ENCODE assay signal across 26 mouse cellular contexts in genomic region chr6:13137255-13137654, GRCm38 (mm10).
"Had no signal": no experiment of that assay in that cellular context is flagged by ENCODE, and none has a peak within 500 bp of the region (broad histone marks: within the 10 kb centered on the region; RNA-seq: fewer than 3 reads in every experiment).

No protein-coding gene starts in this region.

- ATAC-seq: forebrain, embryonic 13.5 days; forebrain, embryonic 14.5 days; forebrain, embryonic 16.5 days; forebrain, postnatal 0 days had no signal

- H3K4me1 ChIP-seq: embryonic facial prominence, embryonic 10.5 days; embryonic facial prominence, embryonic 12.5 days; embryonic facial prominence, embryonic 13.5 days; embryonic facial prominence, embryonic 15.5 days; forebrain, embryonic 12.5 days; forebrain, embryonic 13.5 days; heart, embryonic 10.5 days had no signal

- H3K4me2 ChIP-seq: embryonic facial prominence, embryonic 12.5 days; embryonic facial prominence, embryonic 13.5 days; embryonic facial prominence, embryonic 15.5 days; forebrain, embryonic 12.5 days; forebrain, embryonic 13.5 days had no signal

- H3K9ac ChIP-seq: embryonic facial prominence, embryonic 12.5 days; embryonic facial prominence, embryonic 13.5 days; embryonic facial prominence, embryonic 15.5 days; forebrain, embryonic 12.5 days; forebrain, embryonic 13.5 days; forebrain, postnatal 0 days had no signal

- H3K9me3 ChIP-seq: embryonic facial prominence, embryonic 10.5 days; embryonic facial prominence, embryonic 12.5 days; embryonic facial prominence, embryonic 13.5 days; embryonic facial prominence, embryonic 15.5 days; forebrain, embryonic 12.5 days; forebrain, embryonic 13.5 days; heart, embryonic 10.5 days had no signal

- DNase-seq: cerebellum, adult 9-10 months; cerebellum, adult 9-11 months; cerebellum, postnatal 10 days; cerebellum, postnatal 14 days; cerebellum, postnatal 25 days; cerebellum, postnatal 36 days; embryo, embryonic 11 days; forebrain, postnatal 0 days; gastrocnemius, adult 2 months; gastrocnemius, postnatal 10 days; gastrocnemius, postnatal 14 days; gastrocnemius, postnatal 25 days; gastrocnemius, postnatal 36 days; heart, adult 11 months; heart, adult 18-20 months; heart, adult 2 months had no signal

- H3K27me3 ChIP-seq: embryonic facial prominence, embryonic 12.5 days; embryonic facial prominence, embryonic 13.5 days; embryonic facial prominence, embryonic 15.5 days; forebrain, embryonic 12.5 days; forebrain, embryonic 13.5 days had no signal

- H3K4me3 ChIP-seq: embryonic facial prominence, embryonic 10.5 days; embryonic facial prominence, embryonic 12.5 days; embryonic facial prominence, embryonic 13.5 days; embryonic facial prominence, embryonic 15.5 days; erythroblast, embryonic 14.5 days; forebrain, embryonic 12.5 days; forebrain, embryonic 13.5 days; gastrocnemius, adult 2 months; heart, adult 2 months; heart, embryonic 10.5 days had no signal

- H3K27ac ChIP-seq: embryonic facial prominence, embryonic 10.5 days; embryonic facial prominence, embryonic 12.5 days; embryonic facial prominence, embryonic 13.5 days; embryonic facial prominence, embryonic 15.5 days; forebrain, embryonic 12.5 days; forebrain, embryonic 13.5 days; gastrocnemius, adult 2 months; heart, adult 2 months; heart, embryonic 10.5 days had no signal

- H3K36me3 ChIP-seq: embryonic facial prominence, embryonic 10.5 days; embryonic facial prominence, embryonic 12.5 days; embryonic facial prominence, embryonic 13.5 days; embryonic facial prominence, embryonic 15.5 days; forebrain, embryonic 12.5 days; heart, embryonic 10.5 days had no signal
